ENCODE assay signal across 10 mouse cellular contexts in genomic region chr3:60513337-60513736, GRCm38 (mm10). TPM values are rescaled to one million over a fixed set of nuclear protein-coding genes. Genes with fewer than 3 reads are reported as not detected.
DNase-seq lines count a peak whose midpoint lies in the region; ATAC-seq and TF ChIP-seq lines count a peak whose summit lies in the region.
"Had no signal": no experiment of that assay in that cellular context is flagged by ENCODE, and none has a peak within 500 bp of the region (broad histone marks: within the 10 kb centered on the region; RNA-seq: fewer than 3 reads in every experiment).

No protein-coding gene starts in this region.

- H3K4me1 ChIP-seq in hindbrain, embryonic 15.5 days (replicated peaks), result peaks cover 6% of the 10 kb centered on the region
- H3K4me1 ChIP-seq in hindbrain, embryonic 10.5 days (replicated peaks), result peaks cover 20% of the 10 kb centered on the region; the same call in 1 of the 2 replicates
- peaks cover 80% of the 10 kb centered on the region for H3K4me1 ChIP-seq in G1E (ENCODE audit: insufficient read depth, low read depth, low read length)
- H3K4me1 ChIP-seq in forebrain, embryonic 11.5 days (replicated peaks; ENCODE audit: control insufficient read depth, insufficient read depth, low read length), result no peaks in the 10 kb centered on the region; the same call in 1 of the 2 replicates

- no peaks in the 10 kb centered on the region for H3K36me3 ChIP-seq in hindbrain, embryonic 15.5 days
- H3K36me3 ChIP-seq in hindbrain, embryonic 10.5 days, result no peaks in the 10 kb centered on the region
- peaks cover 46% of the 10 kb centered on the region for H3K36me3 ChIP-seq in G1E (replicated peaks)
- no peaks in the 10 kb centered on the region for H3K36me3 ChIP-seq in forebrain, embryonic 11.5 days (ENCODE audit: control insufficient read depth, insufficient read depth, low read length)

- no peak for TF ChIP-seq CTCF in G1E (IDR thresholded peaks at IDR 0.05; ENCODE audit: low read depth, low read length)

- WGBS in hindbrain, embryonic 15.5 days, result 33% methylated on average over 7 of the region's 7 CpGs
- WGBS in hindbrain, embryonic 10.5 days, result 69% methylated on average over 7 of the region's 7 CpGs
- WGBS in forebrain, embryonic 11.5 days, result 21% methylated on average over 7 of the region's 7 CpGs

- no peak for DNase-seq in hindbrain, embryonic 10.5 days (ENCODE audit: low spot score)
- DNase-seq in CD4-positive helper T cell, adult 2 months (ENCODE audit: low read depth, low spot score), result peak; percentile 39
- DNase-seq in G1E (ENCODE audit: low spot score), result no peak
- DNase-seq in forebrain, embryonic 11.5 days (ENCODE audit: low spot score), result no peak
- no peak for DNase-seq in yolk sac, embryonic 10.5 days (ENCODE audit: low spot score)
- no peak for DNase-seq in frontal cortex, postnatal 25 days (ENCODE audit: low spot score in 2 of 2)
- DNase-seq in gastrocnemius, postnatal 10 days, result no peak
- DNase-seq: adrenal gland, postnatal 36 days; lung, adult 2 months had no signal

- ATAC-seq in hindbrain, embryonic 15.5 days (ENCODE audit: low FRiP score, low read depth), result peak; percentile 58; the same call in 1 of the 2 replicates
- no peak for ATAC-seq in G1E (ENCODE audit: extremely low read depth, insufficient number of reproducible peaks, low FRiP score, poor library complexity, severe bottlenecking)
- ATAC-seq in forebrain, embryonic 11.5 days (replicated peaks; ENCODE audit: low FRiP score), result peak; percentile 71

- H3K27me3 ChIP-seq in hindbrain, embryonic 15.5 days, result no peaks in the 10 kb centered on the region
- no peaks in the 10 kb centered on the region for H3K27me3 ChIP-seq in hindbrain, embryonic 10.5 days (ENCODE audit: insufficient read depth, poor library complexity, severe bottlenecking)
- no peaks in the 10 kb centered on the region for H3K27me3 ChIP-seq in G1E (ENCODE audit: insufficient read depth, low read length)
- no peaks in the 10 kb centered on the region for H3K27me3 ChIP-seq in forebrain, embryonic 11.5 days (ENCODE audit: control insufficient read depth, insufficient read depth, low read length)

- no peak overlapping the region for H3K27ac ChIP-seq in hindbrain, embryonic 15.5 days (replicated peaks)
- H3K27ac ChIP-seq in hindbrain, embryonic 10.5 days, result no peak overlapping the region
- no peak overlapping the region; the same call in 1 of the 2 replicates for H3K27ac ChIP-seq in forebrain, embryonic 11.5 days (ENCODE audit: low read depth, low read length)

- no peak overlapping the region for H3K4me3 ChIP-seq in hindbrain, embryonic 15.5 days
- no peak overlapping the region for H3K4me3 ChIP-seq in hindbrain, embryonic 10.5 days
- peak overlapping the region; percentile 57; the same call in 1 of the 2 replicates for H3K4me3 ChIP-seq in G1E (ENCODE audit: low read depth, low read length)
- no peak overlapping the region for H3K4me3 ChIP-seq in forebrain, embryonic 11.5 days (ENCODE audit: low read depth, low read length)

- no peaks in the 10 kb centered on the region for H3K9me3 ChIP-seq in hindbrain, embryonic 15.5 days
- H3K9me3 ChIP-seq in hindbrain, embryonic 10.5 days, result no peaks in the 10 kb centered on the region
- H3K9me3 ChIP-seq in G1E (replicated peaks), result no peaks in the 10 kb centered on the region
- no peaks in the 10 kb centered on the region for H3K9me3 ChIP-seq in forebrain, embryonic 11.5 days (ENCODE audit: control insufficient read depth, low read length)

- H3K4me2 ChIP-seq in hindbrain, embryonic 15.5 days, result no peak overlapping the region
- peak overlapping the region; percentile 0; the same call in 1 of the 2 replicates for H3K4me2 ChIP-seq in forebrain, embryonic 11.5 days (ENCODE audit: low read depth, low read length, severe bottlenecking)

- H3K9ac ChIP-seq in hindbrain, embryonic 15.5 days, result no peak overlapping the region
- H3K9ac ChIP-seq in forebrain, embryonic 11.5 days (ENCODE audit: low read length), result no peak overlapping the region

RNA-seq across cellular contexts. Expression of gene Mbnl1, which starts 40.7 kb away (rescaled TPM):
- polyA plus RNA-seq in hindbrain, embryonic 15.5 days (2015; fragmentation: Nextera tagmentation; extraction: Ambion mirVana), result 46.0 and 47.6 TPM in 2 replicates
- 34.7 and 39.3 TPM in 2 replicates for polyA plus RNA-seq in hindbrain, embryonic 10.5 days (2016; fragmentation: Nextera tagmentation; extraction: Ambion mirVana)
- total RNA-seq in G1E (2014; fragmentation: Nextera tagmentation) (879 and 928 TPM in 2 replicates), G1E (2017) (680 and 689 TPM in 2 replicates)
- polyA plus RNA-seq in G1E (2012), result 115 and 131 TPM in 2 replicates
- 40.8 and 46.8 TPM in 2 replicates for polyA plus RNA-seq in forebrain, embryonic 11.5 days (2014; fragmentation: Nextera tagmentation; extraction: Ambion mirVana)
- 100 to 1,000 TPM; 234 to 262 TPM for total RNA-seq in gastrocnemius, postnatal 10 days (2021)
